Mouse (Mus musculus) B cell, adult 62 days (primary cell): ENCODE data around the gene Srp54c. TPM values are rescaled to one million over a fixed set of nuclear protein-coding genes. Genes with fewer than 3 reads are reported as not detected.

Experiments used
- total RNA-seq: library from RNA; stranded (reverse); gene quantifications from 4 replicates; pipeline ENCODE4 v1.2.4, GENCODE M21; 2023

The Srp54c gene
- 20.3 to 28.0 TPM (median 23.3 TPM) in 4 replicates for total RNA-seq

GRCm38 (mm10) chr12:55229626-55230519 lies at the start of gene Srp54c:
Gene Srp54c, plus strand, starts transcription at chr12:55230168.

GRCm38 (mm10) chr12:55199306-55199705 lies 30.7 kb upstream of the Srp54c start, which contains the start of gene 1700047I17Rik2:
Gene 1700047I17Rik2, plus strand, starts transcription at chr12:55199592.

GRCm38 (mm10) chr12:55299336-55299735 lies 69.4 kb downstream of the Srp54c start, which contains the start of gene 1110008L16Rik:
Gene 1110008L16Rik, plus strand, starts transcription at chr12:55299577.

GRCm38 (mm10) chr12:55302485-55303441 lies 72.8 kb downstream of the Srp54c start, which contains the start of gene Ppp2r3c:
Gene Ppp2r3c, minus strand, starts transcription at chr12:55302998.

Other genes starting within 250 kb of the Srp54c start
- not detected in 4 replicates for gene Gm20403, start 243.6 kb upstream of the Srp54c start, total RNA-seq
- 245 to 271 TPM (median 264 TPM) in 4 replicates for gene Baz1a, start 215.8 kb upstream of the Srp54c start, total RNA-seq
- gene 2700097O09Rik, start 150.1 kb upstream of the Srp54c start, total RNA-seq = 5.3 to 10.0 TPM (median 6.5 TPM) in 4 replicates
- gene Srp54a, start 149.9 kb upstream of the Srp54c start, total RNA-seq = 56.5 to 81.8 TPM (median 77.5 TPM) in 4 replicates
- 6.9 to 9.1 TPM in 2 of 4 replicates, not detected in the others for gene Fam177a, start 105.7 kb upstream of the Srp54c start, total RNA-seq
- 49.7 to 59.9 TPM (median 53.8 TPM) in 4 replicates for gene Srp54b, start 75.1 kb upstream of the Srp54c start, total RNA-seq
- 4.5 to 10.9 TPM (median 9.8 TPM) in 3 of 4 replicates, not detected in the other for gene 1700047I17Rik2, start 30.6 kb upstream of the Srp54c start, total RNA-seq
- gene 1110008L16Rik, start 69.4 kb downstream of the Srp54c start, total RNA-seq = 10.6 to 11.9 TPM (median 11.6 TPM) in 4 replicates
- 18.8 to 27.6 TPM (median 21.5 TPM) in 4 replicates for gene Ppp2r3c, start 72.8 kb downstream of the Srp54c start, total RNA-seq
- gene Psma6, start 154.1 kb downstream of the Srp54c start, total RNA-seq = 86.9 to 95.3 TPM (median 89.5 TPM) in 4 replicates